Mouse (Mus musculus) embryonic facial prominence, embryonic 11.5 days (tissue): ENCODE measurements around the gene Mctp2. TPM values are rescaled to one million over a fixed set of nuclear protein-coding genes. Genes with fewer than 3 reads are reported as not detected.
A peak's percentile ranks its signal among the peaks of the same experiment; 100 is the strongest.
"Not testable (repeated sequence)": the region's sequence is repeated elsewhere in the genome, so short reads cannot be mapped to it uniquely, and the experiment has no call there.

Source experiments
- ATAC-seq: fragments of 200-750 bp; cut with Nextera tagmentation; replicated peaks from 2 replicates; pipeline ENCODE4 v1.8.0; 2017; ENCODE audit warnings: low read depth; ENCODE audit not compliant: insufficient number of reproducible peaks, low FRiP score, low TSS enrichment
- DNase-seq: peaks from one replicate; pipeline ENCODE4 v3.0.0-alpha.2; 2015; ENCODE audit warnings: low spot score
- H3K27ac ChIP-seq: fragments of 300-500 bp; sonication (generic); replicated peaks from 2 replicates; pipeline ENCODE4 v1.5.1; 2014; ENCODE audit warnings: mild to moderate bottlenecking, low read depth, low read length, control low read depth
- H3K27me3 ChIP-seq: fragments of 300-500 bp; sonication (generic); 2 replicates; pipeline ENCODE4 v1.6.1; 2014; ENCODE audit warnings: mild to moderate bottlenecking, low read length, moderate library complexity, mixed read lengths; ENCODE audit not compliant: control insufficient read depth, insufficient read depth
- H3K36me3 ChIP-seq: fragments of 300-500 bp; sonication (generic); replicated peaks from 2 replicates; pipeline ENCODE4 v1.6.1; 2014; ENCODE audit warnings: low read depth, mild to moderate bottlenecking, low read length, moderate library complexity, mixed read lengths; ENCODE audit not compliant: control insufficient read depth, insufficient read depth
- H3K4me1 ChIP-seq: fragments of 300-500 bp; sonication (generic); 2 replicates; pipeline ENCODE4 v1.6.1; 2014; ENCODE audit warnings: low read length, mixed read lengths; ENCODE audit not compliant: control insufficient read depth, insufficient read depth
- H3K4me2 ChIP-seq: fragments of 300-500 bp; sonication (generic); 2 replicates; pipeline ENCODE4 v1.6.1; 2014; ENCODE audit warnings: low read depth, mild to moderate bottlenecking, control low read depth, low read length, moderate library complexity
- H3K4me3 ChIP-seq: fragments of 300-500 bp; sonication (generic); 2 replicates; pipeline ENCODE4 v1.5.1; 2014; ENCODE audit warnings: low read depth, low read length, control low read depth
- H3K9ac ChIP-seq: fragments of 300-500 bp; sonication (generic); replicated peaks from 2 replicates; pipeline ENCODE4 v1.6.1; 2014; ENCODE audit warnings: mild to moderate bottlenecking, control low read depth, low read length
- H3K9me3 ChIP-seq: fragments of 300-500 bp; sonication (generic); replicated peaks from 2 replicates; pipeline ENCODE4 v1.6.1; 2016; ENCODE audit warnings: mild to moderate bottlenecking, low read length, inconsistent platforms, mixed read lengths; ENCODE audit not compliant: control insufficient read depth
- WGBS: fragments of 180-500 bp; shearing (Covaris S2); extraction: QIAGEN DNeasy Blood & Tissue Kit; methylation state at CpG from one replicate; pipeline ENCODE4 v1.1.7; 2014; 5-methylcytosine and 5-hydroxymethylcytosine counted together
- polyA plus RNA-seq: library from polyadenylated mRNA; unstranded; fragments of >200 nt; fragmentation: Nextera tagmentation; extraction: Ambion mirVana; gene quantifications from 2 replicates; pipeline ENCODE4 v1.2.1, GENCODE M21; 2014

Mctp2 gene
- polyA plus RNA-seq, 1 experiment from 2014 or later, result 0.52 TPM

DNA sequence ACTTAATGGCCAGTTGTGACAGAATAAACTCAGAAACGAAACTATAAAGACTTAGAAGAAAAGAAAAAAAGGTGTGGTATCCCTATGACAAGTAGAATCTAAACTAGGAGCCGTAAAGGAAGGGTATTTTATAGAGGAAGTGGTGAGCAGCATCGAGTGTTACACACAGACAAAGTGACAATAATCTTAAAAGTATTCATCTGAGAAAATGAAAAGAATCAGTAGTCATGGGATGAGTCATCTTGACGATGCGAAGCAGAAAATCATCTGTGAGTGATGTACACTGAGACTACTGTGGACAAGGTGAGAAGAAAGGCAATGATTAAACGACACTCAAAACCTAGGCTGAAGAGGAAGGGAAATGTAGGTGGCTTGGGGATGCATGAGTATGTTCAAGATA lies 36.4 kb downstream of the Mctp2 start:
- Histone ChIP-seq H3K27me3 (no peaks in the 10 kb centered on the region), H3K4me1 (no peaks in the 10 kb centered on the region), H3K9ac (no peak overlapping the region), H3K36me3 (no peaks in the 10 kb centered on the region), H3K9me3 (no peaks in the 10 kb centered on the region), H3K4me3 (no peak overlapping the region), H3K4me2 (no peak overlapping the region), H3K27ac (no peak overlapping the region)
- DNase-seq (no peak), ATAC-seq (no peak)
- WGBS, result 83% methylated on average over 6 of the region's 6 CpGs

GRCm38 (mm10) chr7:72260766-72261655 lies 45.4 kb downstream of the Mctp2 start:
- no peak for ATAC-seq
- no peak overlapping the region for H3K4me2 ChIP-seq
- WGBS, result 89% methylated on average over 8 of the region's 8 CpGs
- no peaks in the 10 kb centered on the region for H3K27me3 ChIP-seq
- DNase-seq, result no peak
- H3K27ac ChIP-seq, result no peak overlapping the region
- H3K4me1 ChIP-seq, result no peaks in the 10 kb centered on the region
- H3K9ac ChIP-seq, result no peak overlapping the region
- H3K4me3 ChIP-seq, result no peak overlapping the region
- H3K9me3 ChIP-seq, result no peaks in the 10 kb centered on the region
- H3K36me3 ChIP-seq, result no peaks in the 10 kb centered on the region

- Histone ChIP-seq H3K4me2 (no peak overlapping the region), H3K9me3 (no peaks in the 10 kb centered on the region), H3K27me3 (no peaks in the 10 kb centered on the region), H3K9ac (no peak overlapping the region), H3K4me3 (no peak overlapping the region), H3K36me3 (no peaks in the 10 kb centered on the region), H3K4me1 (no peaks in the 10 kb centered on the region), H3K27ac (no peak overlapping the region)
- no peak for DNase-seq
- ATAC-seq, result no peak
- WGBS, result 91% methylated on average over 10 of the region's 10 CpGs
Measured at GRCm38 (mm10) chr7:72259045-72259444, 47.4 kb downstream of the Mctp2 start.

DNA sequence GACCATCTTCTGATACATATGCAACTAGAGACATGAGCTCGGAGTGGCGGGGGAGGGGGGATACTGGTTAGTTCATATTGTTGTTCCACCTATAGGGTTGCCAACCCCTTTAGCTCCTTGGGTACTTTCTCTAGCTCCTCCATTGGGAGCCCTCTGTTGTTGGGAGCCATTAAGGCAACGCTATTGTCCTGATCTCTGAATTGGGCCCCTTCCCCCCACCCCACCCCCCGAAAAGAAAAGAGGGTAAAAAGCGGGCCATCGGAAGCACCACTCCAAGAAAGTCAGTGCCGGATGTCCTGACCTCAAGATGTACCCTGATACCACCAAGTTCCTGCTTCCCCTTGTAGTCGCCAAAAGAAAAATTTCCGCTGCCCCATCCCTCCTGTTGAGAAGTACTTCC lies 56.1 kb downstream of the Mctp2 start:
- H3K4me3 ChIP-seq, H3K4me1 ChIP-seq, ATAC-seq, H3K27me3 ChIP-seq, H3K36me3 ChIP-seq, DNase-seq, H3K27ac ChIP-seq, H3K9ac ChIP-seq, H3K9me3 ChIP-seq, H3K4me2 ChIP-seq: not testable (repeated sequence)
- 90% methylated on average over 8 of the region's 9 CpGs for whole genome bisulfite sequencing

DNA sequence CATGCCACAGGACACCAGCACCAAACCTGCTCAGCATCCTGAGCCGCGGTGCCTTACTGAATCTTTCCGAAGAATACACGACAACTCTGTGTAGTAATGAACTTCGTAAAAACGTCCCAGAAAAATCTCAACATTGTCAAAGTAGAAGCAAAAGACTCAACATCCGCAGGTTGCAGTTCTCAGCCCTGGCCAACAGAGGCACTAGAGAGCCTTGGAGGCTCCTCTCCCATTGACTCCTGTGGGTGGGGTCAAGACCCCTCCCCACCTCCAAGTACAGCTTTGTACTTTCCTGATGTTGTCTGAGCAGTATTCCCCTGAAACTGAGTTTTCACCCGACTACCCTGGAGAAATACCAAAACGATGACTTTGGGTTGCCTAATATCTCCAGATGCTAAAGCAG lies 65.1 kb downstream of the Mctp2 start:
- WGBS, result 94% methylated on average over 9 of the region's 9 CpGs
- H3K27me3 ChIP-seq, result no peaks in the 10 kb centered on the region
- no peaks in the 10 kb centered on the region for H3K4me1 ChIP-seq
- H3K9me3 ChIP-seq, result no peaks in the 10 kb centered on the region
- H3K27ac ChIP-seq, result no peak overlapping the region
- H3K4me3 ChIP-seq, result no peak overlapping the region
- H3K4me2 ChIP-seq, result no peak overlapping the region
- DNase-seq, result no peak
- no peak for ATAC-seq
- no peaks in the 10 kb centered on the region for H3K36me3 ChIP-seq
- H3K9ac ChIP-seq, result no peak overlapping the region

GRCm38 (mm10) chr7:72239782-72240493 lies 66.5 kb downstream of the Mctp2 start:
- DNase-seq, result peak; percentile 67
- no peaks in the 10 kb centered on the region for H3K27me3 ChIP-seq
- 33% methylated on average over 3 of the region's 3 CpGs for WGBS
- no peak overlapping the region for H3K27ac ChIP-seq
- no peaks in the 10 kb centered on the region for H3K36me3 ChIP-seq
- no peaks in the 10 kb centered on the region for H3K4me1 ChIP-seq
- H3K9me3 ChIP-seq, result no peaks in the 10 kb centered on the region
- no peak overlapping the region for H3K4me3 ChIP-seq
- H3K4me2 ChIP-seq, result no peak overlapping the region
- no peak for ATAC-seq
- H3K9ac ChIP-seq, result no peak overlapping the region

DNA sequence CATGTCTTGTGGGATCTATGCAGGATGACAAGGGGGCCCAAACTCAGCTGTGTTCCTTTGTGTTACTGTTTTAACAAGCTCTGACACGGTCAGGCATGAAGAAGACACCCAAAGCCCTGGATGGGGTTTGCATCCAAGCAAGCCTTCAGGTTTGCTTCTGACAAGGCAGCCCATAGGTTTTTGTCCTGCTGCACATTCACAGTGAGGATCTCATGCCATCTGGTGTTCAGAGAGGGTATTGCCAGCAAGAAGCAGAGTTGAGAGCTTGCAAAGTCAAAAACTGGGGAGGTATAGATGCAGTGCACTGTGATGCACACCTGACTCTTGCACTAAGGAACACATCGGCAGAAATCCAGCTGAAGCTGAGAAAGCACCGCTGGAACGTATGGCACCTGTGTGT lies 67.8 kb downstream of the Mctp2 start:
- Histone ChIP-seq H3K9ac (no peak overlapping the region), H3K4me1 (no peaks in the 10 kb centered on the region), H3K27me3 (no peaks in the 10 kb centered on the region), H3K36me3 (no peaks in the 10 kb centered on the region), H3K27ac (no peak overlapping the region), H3K9me3 (no peaks in the 10 kb centered on the region), H3K4me3 (no peak overlapping the region), H3K4me2 (no peak overlapping the region)
- DNase-seq, result peak; percentile 84
- 54% methylated on average over 4 of the region's 4 CpGs for WGBS
- ATAC-seq, result no peak

- ATAC-seq (no peak), DNase-seq (peak; percentile 20)
- Histone ChIP-seq H3K9me3 (no peaks in the 10 kb centered on the region), H3K9ac (no peak overlapping the region), H3K4me3 (no peak overlapping the region), H3K36me3 (no peaks in the 10 kb centered on the region), H3K4me1 (0 out of 2 replicates have a peak, but pooled peaks cover 2% of the 10 kb centered on the region), H3K27me3 (no peaks in the 10 kb centered on the region), H3K27ac (no peak overlapping the region), H3K4me2 (no peak overlapping the region)
- WGBS, result 38% methylated on average over 6 of the region's 6 CpGs
Measured at GRCm38 (mm10) chr7:72234433-72234998, 71.9 kb downstream of the Mctp2 start.
